Mouse (Mus musculus) kidney, adult 2 months (tissue): ENCODE measurements at regions not wholly inside any gene's neighbourhood (a gene's known extent, or its start where the extent isn't known, plus 50 kb on each side); places are given as distances from the start of the nearest gene placed in this dataset.

Source experiments
- CTCF ChIP-seq: fragments of 200-500 bp; conservative IDR thresholded peaks from 2 replicates; pipeline ENCODE4 v1.5.1; 2011; ENCODE audit warnings: low read depth, mild to moderate bottlenecking, control low read depth, low read length, moderate library complexity, mixed read lengths; ENCODE audit not compliant: insufficient read depth, insufficient read length
- POLR2A ChIP-seq: fragments of 200-500 bp; IDR thresholded peaks from one replicate; pipeline ENCODE4 v1.6.1; 2011; ENCODE audit warnings: low read depth, low read length, control low read depth

- no peak for TF ChIP-seq CTCF
- no peak for TF ChIP-seq POLR2A
Measured at GRCm38 (mm10) chr2:116971666-116972613, 93.4 kb downstream of the Tmco5 start.
